Mouse (Mus musculus) small intestine, adult 2 months (tissue): ENCODE results near the gene Il17re.

Experiments
- CTCF ChIP-seq: fragments of 200-500 bp; IDR thresholded peaks from 2 replicates; pipeline ENCODE4 v1.5.1; 2012; ENCODE audit warnings: low read depth, mild to moderate bottlenecking, control low read depth, inconsistent platforms, low read length, moderate library complexity, mixed read lengths; ENCODE audit not compliant: insufficient replicate concordance, insufficient read length; ENCODE audit errors: extremely low read depth
- POLR2A ChIP-seq: fragments of 200-500 bp; IDR thresholded peaks from 2 replicates; pipeline ENCODE4 v1.6.1; 2012; ENCODE audit warnings: low read depth, mild to moderate bottlenecking, control low read depth, inconsistent platforms, low read length, moderate library complexity

GRCm38 (mm10) chr6:113473246-113473645 is 15.0 kb downstream of the Il17re start:
- no peak for TF ChIP-seq POLR2A
- TF ChIP-seq CTCF = no peak
